Mouse (Mus musculus): ENCODE measurements around the gene Tnpo3. TPM values are rescaled to one million over a fixed set of nuclear protein-coding genes. Genes with fewer than 3 reads are reported as not detected.
"Not testable (repeated sequence)": the region's sequence is repeated elsewhere in the genome, so short reads cannot be mapped to it uniquely, and the experiment has no call there.

Tnpo3 gene
- total RNA-seq, 2 experiments from 2014 or later = 67.8 to 68.7 TPM

- no peak for DNase-seq (ENCODE audit: low spot score in 2 of 2)
Observed at GRCm38 (mm10) chr6:29622273-29622672, 12.6 kb upstream of the Tnpo3 start.

GRCm38 (mm10) chr6:29620840-29621543 is 11.3 kb upstream of the Tnpo3 start:
- DNase-seq (ENCODE audit: low spot score in 2 of 2) = no peak

- DNase-seq (ENCODE audit: low spot score in 2 of 2) = no peak
Observed at GRCm38 (mm10) chr6:29620176-29620575, 10.5 kb upstream of the Tnpo3 start.

- DNase-seq (ENCODE audit: low spot score in 2 of 2) = not testable (repeated sequence)
Observed at GRCm38 (mm10) chr6:29610020-29610640, 443 bp upstream of the Tnpo3 start.

- no peak for DNase-seq (ENCODE audit: low spot score in 2 of 2)
Observed at GRCm38 (mm10) chr6:29600188-29600587, 9.5 kb downstream of the Tnpo3 start.

- DNase-seq (ENCODE audit: low spot score in 2 of 2) = no peak
Observed at GRCm38 (mm10) chr6:29595656-29596055, 14.0 kb downstream of the Tnpo3 start.

- no peak for DNase-seq (ENCODE audit: low spot score in 2 of 2)
Observed at GRCm38 (mm10) chr6:29581202-29581601, 28.5 kb downstream of the Tnpo3 start.

GRCm38 (mm10) chr6:29580770-29581169 is 28.9 kb downstream of the Tnpo3 start:
- DNase-seq (ENCODE audit: low spot score in 2 of 2) = no peak

- DNase-seq (ENCODE audit: low spot score in 2 of 2) = not testable (repeated sequence)
Observed at GRCm38 (mm10) chr6:29576388-29576787, 33.3 kb downstream of the Tnpo3 start.

GRCm38 (mm10) chr6:29557112-29557511 is 52.6 kb downstream of the Tnpo3 start:
- no peak for DNase-seq (ENCODE audit: low spot score in 2 of 2)

GRCm38 (mm10) chr6:29552526-29552925 is 57.2 kb downstream of the Tnpo3 start:
- DNase-seq (ENCODE audit: low spot score in 2 of 2) = no peak

GRCm38 (mm10) chr6:29548086-29548485 is 61.6 kb downstream of the Tnpo3 start:
- DNase-seq (ENCODE audit: low spot score in 2 of 2) = no peak

- DNase-seq (ENCODE audit: low spot score in 2 of 2) = no peak
Observed at GRCm38 (mm10) chr6:29547582-29547981, 62.1 kb downstream of the Tnpo3 start.

- DNase-seq (ENCODE audit: low spot score in 2 of 2) = no peak
Observed at GRCm38 (mm10) chr6:29545611-29546010, 64.1 kb downstream of the Tnpo3 start.

GRCm38 (mm10) chr6:29540956-29541355 is 68.7 kb downstream of the Tnpo3 start:
- DNase-seq (ENCODE audit: low spot score in 2 of 2) = no peak

- DNase-seq (ENCODE audit: low spot score in 2 of 2) = no peak
Observed at GRCm38 (mm10) chr6:29540223-29540622, 69.5 kb downstream of the Tnpo3 start.

GRCm38 (mm10) chr6:29539502-29539901 is 70.2 kb downstream of the Tnpo3 start:
- no peak for DNase-seq (ENCODE audit: low spot score in 2 of 2)

- no peak for DNase-seq (ENCODE audit: low spot score in 2 of 2)
Observed at GRCm38 (mm10) chr6:29537221-29537620, 72.5 kb downstream of the Tnpo3 start.

GRCm38 (mm10) chr6:29536651-29537193 is 73.0 kb downstream of the Tnpo3 start:
- peak in 1 of 2 experiments; percentile 62 for DNase-seq (ENCODE audit: low spot score in 2 of 2)

- DNase-seq (ENCODE audit: low spot score in 2 of 2) = no peak
Observed at GRCm38 (mm10) chr6:29535316-29535715, 74.4 kb downstream of the Tnpo3 start.

GRCm38 (mm10) chr6:29530050-29530449 is 79.6 kb downstream of the Tnpo3 start:
- no peak for DNase-seq (ENCODE audit: low spot score in 2 of 2)

GRCm38 (mm10) chr6:29529444-29529820 is 80.3 kb downstream of the Tnpo3 start:
- no peak for DNase-seq (ENCODE audit: low spot score in 2 of 2)

All from layer of hippocampus, postnatal 14 days (tissue).